Mouse (Mus musculus): ENCODE results near the gene Prg3. TPM values are rescaled to one million over a fixed set of nuclear protein-coding genes. Genes with fewer than 3 reads are reported as not detected.

Gene Prg3
- total and polyA plus RNA-seq, 3 experiments: not detected

DNA sequence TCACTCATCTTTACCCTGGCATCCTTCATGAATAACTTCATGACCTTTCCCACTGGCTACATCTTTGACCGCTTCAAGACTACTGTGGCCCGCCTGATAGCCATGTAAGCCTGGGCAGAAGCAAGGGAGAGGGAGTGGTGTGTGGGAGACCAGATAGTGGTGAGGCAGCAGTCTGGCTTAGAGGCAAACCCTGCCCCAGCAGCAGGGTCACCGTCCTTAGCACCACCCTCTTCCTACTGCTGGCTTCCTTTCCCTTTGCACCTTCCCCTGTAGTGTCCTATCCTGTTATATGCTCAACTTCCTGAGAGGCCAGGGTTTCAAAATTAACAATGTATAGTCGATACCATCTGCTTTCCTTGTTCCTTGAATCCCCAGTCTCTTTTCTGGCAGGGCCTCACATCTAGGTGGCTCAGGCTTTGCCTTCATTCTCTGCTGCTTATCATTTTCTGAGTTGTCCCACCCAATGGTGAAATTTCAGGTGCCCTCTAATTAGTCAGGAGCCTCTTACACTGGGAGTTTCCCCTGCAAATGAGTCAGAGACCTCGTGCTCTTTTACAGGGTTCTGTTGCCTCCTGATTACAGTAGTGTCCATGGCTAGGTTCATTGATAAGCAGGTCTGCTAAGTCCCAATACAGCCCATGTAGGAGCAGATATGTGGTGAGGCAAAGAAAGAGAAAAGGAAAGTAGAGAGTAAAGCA lies 49.6 kb upstream of the Prg3 start (continued):
- TF ChIP-seq RCOR1 (conservative IDR thresholded peaks at IDR 0.05; ENCODE audit: low read depth, low read length): peak; percentile 36; the same call in 1 of the 2 replicates
- TF ChIP-seq ELF1 (IDR thresholded peaks at IDR 0.05; ENCODE audit: low read depth, low read length): peak; percentile 48
- no peak; the same call in 1 of the 2 replicates for TF ChIP-seq MEF2A (IDR thresholded peaks at IDR 0.05; ENCODE audit: borderline replicate concordance, low read depth, low read length)
- peak; percentile 69; the same call in 1 of the 2 replicates for TF ChIP-seq MAZ (IDR thresholded peaks at IDR 0.05; ENCODE audit: low read depth, low read length)
- TF ChIP-seq IRF4 (IDR thresholded peaks at IDR 0.05; ENCODE audit: low read depth, low read length): no peak; the same call in 1 of the 2 replicates
- TF ChIP-seq CHD1 (IDR thresholded peaks at IDR 0.05; ENCODE audit: low read depth, low read length): no peak
- no peak for TF ChIP-seq GABPA (IDR thresholded peaks at IDR 0.05; ENCODE audit: insufficient replicate concordance, low read depth, low read length)
- no peak for TF ChIP-seq RAD21 (IDR thresholded peaks at IDR 0.05; ENCODE audit: low read depth, low read length)
- TF ChIP-seq POLR2A (IDR thresholded peaks at IDR 0.05; ENCODE audit: low read depth, low read length): peak; percentile 61

DNA sequence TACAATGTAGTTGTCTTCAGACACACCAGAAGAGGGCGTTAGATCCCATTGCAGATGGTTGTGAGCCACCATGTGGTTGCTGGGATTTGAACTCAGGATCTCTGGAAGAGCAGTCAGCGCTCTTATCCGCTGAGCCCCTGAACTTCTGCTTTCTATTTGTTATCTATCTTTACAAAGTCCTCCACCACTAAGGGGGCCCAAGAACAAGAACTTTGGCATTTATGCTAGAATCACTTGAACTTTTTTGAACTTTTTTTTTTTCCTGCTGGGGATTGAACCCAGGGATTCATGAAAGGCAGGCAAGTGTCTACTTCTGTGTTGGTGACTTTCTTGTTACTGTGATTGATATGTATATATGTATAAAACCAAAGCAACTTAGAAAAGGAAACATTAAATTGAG lies 48.7 kb upstream of the Prg3 start:
- no peaks in the 10 kb centered on the region for H3K27me3 ChIP-seq (replicated peaks)
- peaks cover 29% of the 10 kb centered on the region for H3K79me2 ChIP-seq (replicated peaks; ENCODE audit: control insufficient read depth, extremely low read depth, insufficient read depth, poor library complexity, severe bottlenecking)
- no peaks in the 10 kb centered on the region for H3K9me3 ChIP-seq (replicated peaks; ENCODE audit: low read length)
- TF ChIP-seq CTCF (conservative IDR thresholded peaks at IDR 0.05 in 1 of 2, IDR thresholded peaks at IDR 0.05 in 1 of 2; ENCODE audit: low read depth in 2 of 2, low read length in 2 of 2) (peak in 1 of 2 experiments; percentile 31; a peak in 1 of 4 replicates), NRF1 (IDR thresholded peaks at IDR 0.05; ENCODE audit: low read depth, low read length) (no peak)
- no peak for DNase-seq (ENCODE audit: extremely low read depth)
- H3K4me2 ChIP-seq (ENCODE audit: insufficient read depth, low read depth, poor library complexity, severe bottlenecking): peak overlapping the region; percentile 72
- peak overlapping the region; percentile 68 for H3K9ac ChIP-seq (ENCODE audit: insufficient read depth, low read depth)
- peak overlapping the region in 2 of 3 experiments; percentile 2 to 29 for H3K4me3 ChIP-seq (replicated peaks in 1 of 3; ENCODE audit: low read depth in 2 of 3, low read length in 2 of 3, poor library complexity in 1 of 3)
- peak overlapping the region; percentile 55; the same call in 1 of the 2 replicates for H3K27ac ChIP-seq (ENCODE audit: insufficient read depth, low read depth)
- in situ Hi-C loops (cut with MboI; ENCODE audit: low pct_ligation_motif_present, low pct_unique_long_range_greater_than_20kb, low sequenced_read_pairs) (no loop called here), dilution Hi-C loops (cut with MboI; ENCODE audit: extremely low pct_ligation_motif_present, extremely low pct_unique_long_range_greater_than_20kb, low sequenced_read_pairs) (no loop called here)
- H3K4me1 ChIP-seq (ENCODE audit: control insufficient read depth in 1 of 2, insufficient read depth in 2 of 2): peaks cover 2 to 36% of the 10 kb centered on the region in 2 experiments; a peak in 3 of 4 replicates
- peaks cover 32 to 53% of the 10 kb centered on the region in 2 experiments for H3K36me3 ChIP-seq (replicated peaks in 1 of 2; ENCODE audit: control insufficient read depth in 1 of 2, insufficient read depth in 1 of 2, low read length in 1 of 2)

DNA sequence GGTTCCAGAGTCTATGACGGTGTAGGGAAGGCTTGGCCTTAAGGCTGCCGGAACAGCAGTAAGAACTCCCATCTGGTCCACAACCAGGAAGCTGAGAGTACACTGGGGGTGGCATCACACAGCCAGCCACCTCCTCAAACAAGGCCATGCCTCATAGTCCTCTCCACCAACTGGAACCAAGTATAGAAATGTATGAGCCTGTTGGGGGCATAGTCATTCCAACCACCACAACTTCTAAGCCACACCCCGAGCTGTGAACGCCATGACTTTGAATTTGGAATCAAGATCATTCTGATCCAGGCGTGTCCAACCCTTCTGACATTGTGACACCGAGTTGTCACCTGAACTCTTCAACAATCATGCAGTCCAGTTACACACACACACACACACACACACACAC lies 48.3 kb upstream of the Prg3 start:
- in situ Hi-C loops (cut with MboI; ENCODE audit: low pct_ligation_motif_present, low pct_unique_long_range_greater_than_20kb, low sequenced_read_pairs): no loop called here
- H3K9ac ChIP-seq (ENCODE audit: insufficient read depth, low read depth): peak overlapping the region; percentile 68
- DNase-seq (ENCODE audit: extremely low read depth): peak; percentile 56

More for the DNA sequence above, 48.3 kb upstream of the Prg3 start:
- Histone ChIP-seq H3K27ac (ENCODE audit: insufficient read depth, low read depth) (peak overlapping the region; percentile 55; the same call in 1 of the 2 replicates), H3K9me3 (replicated peaks; ENCODE audit: low read length) (no peaks in the 10 kb centered on the region), H3K4me2 (ENCODE audit: insufficient read depth, low read depth, poor library complexity, severe bottlenecking) (peak overlapping the region; percentile 72), H3K36me3 (replicated peaks in 1 of 2; ENCODE audit: control insufficient read depth in 1 of 2, insufficient read depth in 1 of 2, low read length in 1 of 2) (peaks cover 36 to 57% of the 10 kb centered on the region in 2 experiments), H3K4me3 (replicated peaks in 1 of 3; ENCODE audit: low read depth in 2 of 3, low read length in 2 of 3, poor library complexity in 1 of 3) (peak overlapping the region in 2 of 3 experiments; percentile 2 to 29), H3K79me2 (replicated peaks; ENCODE audit: control insufficient read depth, extremely low read depth, insufficient read depth, poor library complexity, severe bottlenecking) (peaks cover 29% of the 10 kb centered on the region), H3K4me1 (ENCODE audit: control insufficient read depth in 1 of 2, insufficient read depth in 2 of 2) (peaks cover 2 to 37% of the 10 kb centered on the region in 2 experiments; a peak in 3 of 4 replicates), H3K27me3 (replicated peaks) (no peaks in the 10 kb centered on the region)
- TF ChIP-seq NRF1 (IDR thresholded peaks at IDR 0.05; ENCODE audit: low read depth, low read length): no peak
- TF ChIP-seq TBP (conservative IDR thresholded peaks at IDR 0.05; ENCODE audit: low read depth, low read length): 0 out of 2 replicates have a peak, but pooled peaks have one; percentile 26
- TF ChIP-seq ELF1 (IDR thresholded peaks at IDR 0.05; ENCODE audit: low read depth, low read length): 0 out of 2 replicates have a peak, but pooled peaks have one; percentile 19
- no peak for TF ChIP-seq RAD21 (IDR thresholded peaks at IDR 0.05; ENCODE audit: low read depth, low read length)
- dilution Hi-C loops (cut with MboI; ENCODE audit: extremely low pct_ligation_motif_present, extremely low pct_unique_long_range_greater_than_20kb, low sequenced_read_pairs): no loop called here

Data from CH12.LX (cell line).